Mouse (Mus musculus): ENCODE measurements around the gene Gpatch1. TPM values are rescaled to one million over a fixed set of nuclear protein-coding genes. Genes with fewer than 3 reads are reported as not detected.

The Gpatch1 gene
- polyA plus RNA-seq (2012; rRNA removed), result 2.8 and 3.1 TPM in 2 replicates

GRCm38 (mm10) chr7:35317729-35318609 lies at the start of gene Gpatch1:
Gene Gpatch1, minus strand, starts transcription at chr7:35318440.

GRCm38 (mm10) chr7:35333692-35334526 lies 15.7 kb upstream of the Gpatch1 start, which contains the start of gene Rhpn2:
Gene Rhpn2, plus strand, starts transcription at chr7:35334170.

Other genes with a start within 250 kb of the Gpatch1 start
- gene Cebpa, start 199.1 kb downstream of the Gpatch1 start, polyA plus RNA-seq (2012; rRNA removed), result 224 and 328 TPM in 2 replicates
- 28.4 and 28.6 TPM in 2 replicates for gene Slc7a10, start 132.1 kb downstream of the Gpatch1 start, polyA plus RNA-seq (2012; rRNA removed)
- 32.4 and 35.4 TPM in 2 replicates for gene Lrp3, start 102.9 kb downstream of the Gpatch1 start, polyA plus RNA-seq (2012; rRNA removed)
- gene Rhpn2, start 15.7 kb upstream of the Gpatch1 start, polyA plus RNA-seq (2012; rRNA removed), result 12.7 and 14.5 TPM in 2 replicates
- gene Faap24, start 78.4 kb upstream of the Gpatch1 start, polyA plus RNA-seq (2012; rRNA removed), result 3.6 and 4.8 TPM in 2 replicates
- gene Cep89, start 78.6 kb upstream of the Gpatch1 start, polyA plus RNA-seq (2012; rRNA removed), result 14.7 and 17.5 TPM in 2 replicates
- 0.26 and 0.35 TPM in 2 replicates for gene Slc7a9, start 130.4 kb upstream of the Gpatch1 start, polyA plus RNA-seq (2012; rRNA removed)
- gene Tdrd12, start 219.3 kb upstream of the Gpatch1 start, polyA plus RNA-seq (2012; rRNA removed), result 0.14 and 0.31 TPM in 2 replicates
- gene Nudt19, start 237.9 kb upstream of the Gpatch1 start, polyA plus RNA-seq (2012; rRNA removed), result 55.1 and 82.0 TPM in 2 replicates

Measured in ovary, adult 2 months (tissue).